Mouse (Mus musculus): Measurements from ENCODE around the gene Ubxn6.
"Not testable (repeated sequence)": the region's sequence is repeated elsewhere in the genome, so short reads cannot be mapped to it uniquely, and the experiment has no call there.

The Ubxn6 gene

DNA sequence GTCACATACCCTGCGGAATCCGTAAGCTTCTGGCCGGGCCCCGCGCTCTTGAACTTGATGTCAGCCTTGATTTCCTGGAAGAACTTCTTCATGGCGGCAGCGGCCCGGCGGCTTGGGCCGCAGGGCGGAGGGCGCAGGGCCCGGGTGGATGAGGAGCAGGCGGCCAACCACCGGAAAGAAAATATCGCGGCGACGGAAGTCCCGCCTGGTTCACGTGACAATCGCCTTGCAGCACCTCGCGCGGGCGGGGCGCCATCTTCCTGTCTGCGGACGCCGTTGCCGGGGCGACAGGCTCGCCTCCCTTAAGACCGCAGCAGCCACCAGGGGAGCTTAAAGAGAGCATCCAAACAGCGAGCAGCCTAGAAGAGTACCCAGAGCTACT, at the start of gene Ubxn6:
TSS of gene Ubxn6 (minus strand) at position 202 of the 382 bp plus-strand sequence.
- peak; percentile 98 for DNase-seq (ENCODE audit: low read depth)

DNA sequence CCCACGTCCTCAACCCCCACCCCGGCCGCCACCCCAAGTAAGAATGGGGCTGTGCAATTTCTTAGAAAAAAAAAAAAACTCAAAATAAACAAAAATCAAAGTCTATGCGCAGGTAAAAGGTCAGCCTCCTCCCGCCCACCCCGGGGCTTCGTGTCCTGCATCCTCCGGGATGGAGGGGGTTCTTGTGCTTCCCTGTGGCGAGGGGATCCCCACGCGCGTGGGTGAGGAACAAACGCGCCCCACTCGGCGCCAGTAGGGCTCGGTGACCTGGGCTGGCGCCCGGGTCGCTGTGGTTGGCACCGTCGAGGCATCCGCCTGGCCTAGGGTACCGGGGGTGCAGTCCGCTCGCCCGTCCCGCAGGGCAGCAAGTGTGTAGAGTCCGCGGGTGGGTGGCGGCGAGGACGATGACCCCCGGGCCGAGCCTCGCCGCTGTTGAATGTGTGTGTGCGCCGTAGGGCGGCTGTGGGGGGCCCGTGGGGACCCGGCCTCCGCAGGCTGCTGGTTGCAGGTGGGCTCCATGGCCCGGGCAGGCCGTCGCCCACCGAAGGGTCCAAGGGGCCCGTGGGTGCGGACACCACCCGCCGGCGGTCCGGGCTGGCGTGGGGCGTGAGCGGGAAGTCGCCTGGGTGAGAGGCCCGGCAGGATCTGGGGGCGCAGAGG, 49.0 kb upstream of the Ubxn6 start:
- DNase-seq (ENCODE audit: low read depth) = no peak

DNA sequence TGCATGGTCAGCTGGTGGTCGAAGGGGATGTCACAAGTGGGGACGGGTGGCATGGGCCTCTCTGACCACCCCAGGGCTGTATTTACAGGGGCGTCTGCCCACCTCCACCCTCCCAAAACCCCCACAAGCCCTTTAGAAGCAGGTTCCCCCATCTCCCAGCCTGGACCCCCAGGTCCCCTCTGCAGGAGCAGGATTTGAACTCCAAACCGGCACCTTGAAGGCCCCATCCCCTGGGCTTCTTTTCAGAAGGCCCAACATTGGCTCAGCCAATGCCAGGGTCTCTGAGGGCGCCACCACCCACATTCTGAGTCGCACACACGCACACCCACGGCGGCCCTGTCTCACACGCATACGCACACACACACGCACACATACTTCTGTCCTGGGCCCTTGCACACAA, 48.3 kb upstream of the Ubxn6 start:
- DNase-seq (ENCODE audit: low read depth) = no peak

DNA sequence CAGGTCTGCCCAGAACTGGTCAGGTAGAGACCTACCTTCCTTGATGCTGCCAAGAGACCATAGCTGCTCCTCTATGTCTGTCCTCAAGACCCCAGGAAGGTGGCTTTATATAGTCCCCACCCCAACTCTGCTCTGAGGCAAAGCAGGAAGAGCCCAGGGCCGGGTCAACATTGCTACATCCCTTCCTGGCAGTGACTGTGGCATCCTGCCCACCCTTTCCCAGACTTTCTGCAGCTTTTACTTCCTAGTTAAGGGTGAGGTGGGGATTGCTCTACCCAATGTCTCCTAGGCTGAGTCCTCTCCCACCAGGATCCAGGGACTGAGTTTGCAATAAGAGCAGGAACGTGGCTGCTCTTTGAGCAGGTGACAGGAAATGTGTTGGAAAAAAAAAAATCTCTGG, 47.0 kb upstream of the Ubxn6 start, which contains the start of gene Lrg1:
TSS of gene Lrg1 (minus strand) at position 176 of the 400 bp plus-strand sequence.
- DNase-seq (ENCODE audit: low read depth) = no peak

DNA sequence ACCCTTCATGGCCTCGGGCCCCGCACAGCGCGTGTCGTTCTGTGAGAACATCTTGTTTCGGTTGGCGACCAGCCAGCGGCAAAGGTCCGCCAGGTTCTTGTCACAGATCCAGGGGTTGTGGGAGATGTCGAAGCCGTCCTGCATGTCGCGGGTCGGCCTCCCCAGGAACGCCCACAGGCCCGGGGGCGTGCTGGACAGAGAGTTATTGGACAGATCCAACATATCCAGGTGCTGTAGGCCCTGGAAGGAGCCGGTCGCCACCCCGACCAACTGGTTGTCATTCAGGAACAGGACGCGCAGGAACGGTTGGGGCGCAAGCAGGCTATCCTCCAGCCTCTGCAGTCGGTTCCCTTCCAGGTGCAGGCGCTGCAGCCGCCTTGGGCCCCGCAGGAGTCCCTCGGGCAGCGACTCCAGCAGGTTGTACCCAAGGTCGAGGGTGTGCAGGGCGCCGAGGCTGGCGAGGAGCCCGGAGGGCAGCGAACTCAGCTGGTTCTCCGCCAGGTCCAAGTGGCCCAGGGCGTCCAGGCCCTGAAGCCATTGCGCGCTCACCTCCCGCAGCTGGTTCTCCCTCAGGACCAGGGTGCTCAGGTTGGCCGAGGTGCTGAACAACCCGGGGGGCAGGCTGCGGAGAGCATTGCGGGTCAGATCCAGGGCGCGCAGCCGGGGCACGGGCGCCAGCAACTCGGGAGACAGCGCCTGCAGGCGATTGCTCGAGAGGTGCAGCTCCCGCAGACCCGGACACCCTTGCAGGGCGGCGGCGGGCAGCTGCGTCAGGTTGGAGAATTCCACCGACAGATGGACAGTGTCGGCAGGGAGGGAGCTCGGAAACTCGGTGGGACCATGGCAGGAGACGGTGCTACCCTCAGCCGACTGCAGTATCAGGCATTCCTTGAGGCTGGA, 45.4 kb upstream of the Ubxn6 start:
- no peak for DNase-seq (ENCODE audit: low read depth)

DNA sequence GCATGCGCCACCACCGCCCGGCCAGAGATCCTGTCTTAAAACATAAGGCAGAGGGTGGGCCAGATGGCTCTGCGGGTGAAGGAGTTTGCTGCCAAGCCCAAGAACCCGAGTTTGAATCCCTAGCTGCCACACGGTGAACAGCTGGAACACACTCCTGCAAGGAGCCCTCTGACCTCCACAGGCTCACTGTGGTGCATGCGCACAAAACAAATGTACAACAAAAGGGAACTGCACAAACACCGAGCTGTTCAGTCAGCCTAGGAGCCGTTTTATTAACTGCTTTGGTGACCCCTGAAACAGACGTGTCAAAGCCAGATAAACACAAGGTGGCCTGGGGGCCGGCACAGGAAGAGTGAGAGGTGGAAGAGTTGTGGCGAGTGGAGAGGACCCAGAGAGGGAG, 44.6 kb upstream of the Ubxn6 start:
- DNase-seq (ENCODE audit: low read depth) = no peak

DNA sequence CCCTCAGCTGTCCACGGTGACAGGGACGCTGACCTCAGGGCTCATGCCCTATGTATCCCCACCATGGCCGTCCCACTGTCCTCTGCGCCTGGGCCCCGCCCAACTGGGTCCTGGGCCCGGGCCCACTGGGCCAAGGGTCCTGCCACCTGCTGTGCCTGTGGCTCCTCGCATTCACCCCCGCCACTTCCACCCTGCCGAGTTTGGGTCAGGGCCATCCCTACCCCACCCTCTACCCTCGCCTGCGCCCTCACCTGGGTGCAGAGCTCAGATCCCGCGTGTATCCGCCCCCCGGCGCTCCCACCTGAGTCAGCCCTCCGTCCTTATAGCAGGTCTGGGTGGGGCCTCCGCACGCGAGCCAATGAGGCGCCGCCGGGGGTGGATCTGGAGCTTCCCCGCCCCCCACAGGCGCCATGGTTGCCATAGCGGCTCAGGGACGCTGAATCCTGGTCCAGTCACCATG, 42.5 kb upstream of the Ubxn6 start, which contains the start of gene Plin5:
TSS of gene Plin5 (minus strand) at position 346 of the 460 bp plus-strand sequence.
- no peak for DNase-seq (ENCODE audit: low read depth)

DNA sequence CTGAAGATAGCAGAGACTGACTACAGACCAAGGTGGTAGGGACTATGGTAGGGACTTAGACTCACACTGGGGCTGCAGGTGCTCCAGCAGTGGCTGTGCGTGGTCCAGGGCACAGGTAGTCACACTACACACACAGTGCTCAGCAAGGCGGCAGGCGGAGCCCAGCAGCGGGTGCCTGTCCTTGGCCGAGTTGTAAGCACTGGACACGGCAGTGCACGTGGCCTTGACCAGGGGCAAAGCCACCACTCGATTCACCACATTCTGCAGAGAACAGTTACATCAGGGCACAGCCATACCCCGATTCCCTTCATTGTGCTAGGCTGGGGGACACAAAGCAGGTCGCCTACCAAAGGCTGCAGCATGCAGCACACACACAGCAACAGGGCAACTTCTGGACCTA, 41.4 kb upstream of the Ubxn6 start:
- no peak for DNase-seq (ENCODE audit: low read depth)

DNA sequence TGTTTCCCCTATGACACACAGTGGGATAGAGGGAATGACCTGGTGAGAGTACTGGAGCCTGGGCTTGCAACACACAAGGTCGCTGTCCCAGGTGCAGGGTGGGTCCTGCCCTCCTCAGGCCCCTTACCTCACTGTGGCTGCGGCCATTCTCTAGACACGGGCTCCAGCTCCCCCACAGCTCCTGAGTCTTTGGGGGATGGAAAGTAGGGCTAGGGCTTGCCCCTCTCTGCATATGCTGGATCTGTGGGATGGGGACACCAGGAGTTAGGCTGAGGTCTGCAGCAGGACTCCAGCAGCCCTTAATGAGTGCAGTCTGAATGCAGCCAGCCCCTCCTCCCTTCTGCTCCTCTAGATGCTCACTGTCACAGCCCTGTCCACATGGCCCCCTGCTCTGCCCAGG, 37.9 kb upstream of the Ubxn6 start:
- DNase-seq (ENCODE audit: low read depth) = no peak

DNA sequence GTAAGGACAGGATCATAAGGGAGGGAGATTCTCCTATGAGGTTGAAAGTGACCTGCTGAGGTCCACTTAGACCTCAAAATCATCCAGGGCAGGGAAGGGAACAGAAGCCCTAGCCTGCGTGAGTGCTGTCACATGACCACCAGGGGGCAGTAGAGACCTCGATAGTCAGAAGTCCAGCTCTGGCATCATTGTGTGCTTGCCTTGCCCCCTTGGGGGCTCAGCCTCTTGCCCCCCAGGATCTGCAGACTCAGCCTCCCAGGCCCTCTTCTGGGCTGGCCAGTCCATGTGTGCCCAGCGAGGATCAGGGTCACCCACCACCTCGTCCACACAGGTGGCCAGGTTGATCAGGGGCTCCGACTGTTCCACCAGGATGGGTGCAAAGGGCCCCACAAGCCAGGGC, 37.0 kb upstream of the Ubxn6 start:
- DNase-seq (ENCODE audit: low read depth) = peak; percentile 84

DNA sequence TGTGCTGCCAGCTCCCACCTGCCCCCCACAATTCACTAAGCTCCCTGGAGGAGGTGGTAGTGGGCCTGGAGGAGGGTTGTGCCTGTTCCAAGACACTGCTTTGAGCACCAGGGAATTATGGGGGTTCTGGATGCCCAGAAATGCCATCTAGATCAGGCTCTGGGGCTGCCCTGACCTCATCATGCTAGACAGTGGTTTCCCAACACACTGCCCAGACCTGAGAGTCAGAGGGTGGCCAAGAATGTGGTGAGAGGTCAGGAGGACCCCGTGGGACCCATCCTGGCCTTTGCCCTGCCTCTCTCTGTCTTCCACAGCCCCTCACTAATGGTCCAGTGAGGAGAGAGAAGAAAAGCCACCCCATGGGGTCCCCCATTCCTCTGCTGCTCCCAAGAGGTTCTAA, 36.2 kb upstream of the Ubxn6 start:
- no peak for DNase-seq (ENCODE audit: low read depth)

DNA sequence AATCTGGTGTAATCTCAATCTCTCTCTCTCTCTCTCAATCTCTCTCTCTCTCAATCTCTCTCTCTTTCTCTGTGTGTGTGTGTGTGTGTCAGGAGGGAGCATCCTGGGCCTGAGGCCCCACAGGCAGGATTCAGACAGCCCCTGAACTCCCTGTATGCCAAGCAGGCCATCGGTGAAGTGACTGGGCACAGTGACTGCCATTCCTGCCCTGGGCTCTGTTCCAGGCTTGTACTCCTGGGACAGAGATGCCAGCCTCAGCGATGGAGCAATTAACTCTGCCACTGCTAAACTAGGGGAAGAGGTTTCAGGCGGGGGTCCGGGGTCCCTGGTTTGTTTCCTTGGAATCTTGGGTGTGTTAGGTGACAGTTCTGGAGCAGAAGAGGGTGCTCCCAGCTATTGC, 35.7 kb upstream of the Ubxn6 start:
- DNase-seq (ENCODE audit: low read depth) = no peak

DNA sequence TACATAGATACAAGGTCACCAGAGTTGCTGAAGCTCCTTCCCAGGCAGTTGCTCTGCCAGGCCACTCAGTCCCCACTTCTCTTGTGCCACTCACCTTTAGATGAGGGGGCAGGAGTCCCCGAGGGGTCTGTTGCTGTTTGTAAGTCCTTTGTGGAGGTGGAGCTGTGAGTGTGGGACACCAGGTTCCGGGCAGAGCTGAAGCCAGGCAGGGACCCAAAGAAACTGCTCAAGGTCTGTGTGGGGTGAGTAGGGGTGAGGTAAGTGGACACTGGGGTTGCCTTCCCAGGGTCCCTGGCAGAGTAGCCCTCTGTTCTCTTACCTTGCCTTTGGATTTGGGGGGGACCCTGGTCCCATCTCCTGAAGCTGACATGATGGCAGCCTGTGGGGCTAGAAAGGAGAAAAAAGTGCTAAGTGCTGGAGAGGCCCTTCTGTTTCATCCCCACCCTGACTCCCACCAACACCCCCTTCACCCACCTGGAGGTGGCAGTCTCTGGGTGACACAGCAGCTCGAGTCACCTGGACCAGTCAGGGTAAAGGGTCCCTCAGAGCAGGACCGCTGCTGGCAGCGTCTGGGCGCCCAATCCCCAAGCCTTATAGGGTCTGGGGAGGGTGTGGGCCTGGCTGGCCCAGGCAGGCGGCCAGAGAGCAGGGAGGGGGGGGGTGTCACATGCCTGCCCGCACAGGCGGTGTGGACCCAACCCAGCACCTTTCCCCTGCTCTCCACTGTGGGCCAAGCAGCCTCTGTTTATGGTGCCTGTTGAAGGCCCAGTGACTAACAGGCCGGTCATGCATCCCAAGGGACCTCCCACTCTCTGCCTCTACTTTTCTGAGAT, 34.6 kb upstream of the Ubxn6 start, which contains the start of gene Plin4:
TSS of gene Plin4 (minus strand) at position 585 of the 833 bp plus-strand sequence.
- DNase-seq (ENCODE audit: low read depth) = no peak

DNA sequence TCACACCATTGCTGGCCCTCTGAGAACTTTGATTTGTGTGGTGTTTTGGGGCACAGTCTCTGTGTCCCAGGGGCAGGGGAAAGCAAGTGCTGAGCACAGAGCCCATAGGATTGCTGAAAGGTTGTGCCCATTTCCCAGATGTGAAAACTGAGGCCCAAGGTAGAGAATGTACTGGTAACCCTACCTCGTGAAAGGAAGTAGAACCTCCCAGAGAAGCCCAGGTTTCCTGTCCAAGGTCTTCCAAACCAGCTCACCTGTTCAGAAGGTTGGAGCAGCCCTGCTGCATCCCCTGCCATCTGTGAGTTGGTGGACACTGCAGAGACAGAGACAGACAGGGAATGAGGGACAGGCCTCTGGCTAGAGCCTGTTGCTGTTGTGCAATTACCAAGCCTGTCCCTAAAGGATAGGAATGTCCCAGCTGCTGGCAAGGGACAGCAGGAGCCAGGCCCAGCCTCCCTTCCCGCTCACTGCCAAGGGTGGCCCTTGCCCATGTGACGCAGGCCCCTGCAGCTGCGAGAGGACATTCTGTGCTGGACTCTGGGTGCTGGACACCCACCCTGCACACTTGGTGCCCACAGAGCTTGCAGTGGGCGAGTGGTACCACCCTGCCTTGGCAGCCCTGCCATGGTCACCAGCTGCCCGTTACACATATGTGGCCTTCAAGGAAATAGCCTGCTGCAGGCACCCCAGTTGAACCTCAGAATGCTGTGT, 33.7 kb upstream of the Ubxn6 start:
- DNase-seq (ENCODE audit: low read depth) = no peak

DNA sequence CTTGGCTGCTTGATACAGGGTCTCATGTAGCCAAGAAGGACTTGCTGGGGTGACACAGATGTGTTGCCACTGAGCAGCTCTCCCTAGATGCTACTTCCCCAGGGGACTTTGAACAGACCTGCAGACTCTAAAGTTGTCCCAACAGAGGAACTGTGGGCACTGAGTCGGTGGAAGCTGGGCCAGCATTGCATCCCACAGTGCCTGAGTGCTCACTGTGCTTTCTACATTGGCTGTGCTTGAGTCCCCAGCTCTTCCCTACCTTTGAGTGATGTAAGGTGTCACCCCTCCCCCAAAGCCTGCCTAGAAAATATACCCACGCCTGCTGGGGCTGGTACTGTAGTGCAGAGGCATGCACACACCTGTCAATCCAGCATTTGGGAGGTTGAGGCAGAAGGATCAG, 32.9 kb upstream of the Ubxn6 start:
- DNase-seq (ENCODE audit: low read depth) = no peak

DNA sequence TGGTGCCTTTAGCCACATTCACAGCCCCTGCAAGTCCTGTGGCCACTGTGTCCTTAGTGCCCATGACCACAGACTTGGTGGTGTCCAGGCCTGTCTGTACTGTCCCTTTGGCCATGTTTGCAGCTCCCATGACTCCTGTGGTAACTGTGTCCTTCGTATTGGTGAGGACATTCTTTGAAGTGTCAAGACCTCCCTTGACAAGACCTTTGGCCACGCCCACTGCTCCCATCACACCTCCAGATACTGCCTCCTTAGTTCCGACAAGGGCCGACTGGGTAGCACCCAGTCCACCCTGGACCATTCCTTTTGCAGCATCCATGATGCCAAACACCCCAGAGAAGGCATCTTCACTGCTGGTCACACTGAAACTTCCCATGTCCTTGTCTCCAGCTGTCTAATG, 32.2 kb upstream of the Ubxn6 start:
- no peak for DNase-seq (ENCODE audit: low read depth)

DNA sequence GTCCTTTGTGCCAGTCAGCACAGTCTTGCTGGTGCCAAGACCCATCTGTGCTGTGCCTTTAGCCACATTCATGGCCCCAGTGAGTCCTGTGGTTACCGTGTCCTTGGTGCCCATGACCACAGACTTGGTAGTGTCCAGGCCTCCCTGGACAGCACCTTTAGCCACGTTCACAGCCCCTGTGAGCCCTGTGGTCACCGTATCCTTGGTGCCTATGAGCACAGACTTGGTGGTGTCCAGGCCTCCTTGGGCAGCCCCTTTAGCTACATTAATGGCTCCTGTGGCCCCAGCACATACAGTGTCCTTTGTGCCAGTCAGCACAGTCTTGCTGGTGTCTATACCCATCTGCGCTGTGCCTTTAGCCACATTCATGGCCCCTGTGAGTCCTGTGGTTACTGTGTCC, 31.6 kb upstream of the Ubxn6 start:
- not testable (repeated sequence) for DNase-seq (ENCODE audit: low read depth)

DNA sequence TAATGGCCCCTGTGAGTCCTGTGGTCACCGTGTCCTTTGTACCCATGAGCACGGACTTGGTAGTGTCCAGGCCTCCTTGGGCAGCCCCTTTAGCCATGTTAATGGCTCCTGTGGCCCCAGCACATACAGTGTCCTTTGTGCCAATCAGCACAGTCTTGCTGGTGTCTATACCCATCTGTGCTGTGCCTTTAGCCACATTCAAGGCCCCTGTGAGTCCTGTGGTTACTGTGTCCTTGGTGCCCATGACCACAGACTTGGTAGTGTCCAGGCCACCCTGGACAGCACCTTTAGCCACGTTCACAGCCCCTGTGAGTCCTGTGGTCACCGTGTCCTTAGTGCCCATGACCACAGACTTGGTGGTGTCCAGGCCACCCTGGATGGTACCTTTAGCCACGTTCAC, 30.0 kb upstream of the Ubxn6 start:
- not testable (repeated sequence) for DNase-seq (ENCODE audit: low read depth)

DNA sequence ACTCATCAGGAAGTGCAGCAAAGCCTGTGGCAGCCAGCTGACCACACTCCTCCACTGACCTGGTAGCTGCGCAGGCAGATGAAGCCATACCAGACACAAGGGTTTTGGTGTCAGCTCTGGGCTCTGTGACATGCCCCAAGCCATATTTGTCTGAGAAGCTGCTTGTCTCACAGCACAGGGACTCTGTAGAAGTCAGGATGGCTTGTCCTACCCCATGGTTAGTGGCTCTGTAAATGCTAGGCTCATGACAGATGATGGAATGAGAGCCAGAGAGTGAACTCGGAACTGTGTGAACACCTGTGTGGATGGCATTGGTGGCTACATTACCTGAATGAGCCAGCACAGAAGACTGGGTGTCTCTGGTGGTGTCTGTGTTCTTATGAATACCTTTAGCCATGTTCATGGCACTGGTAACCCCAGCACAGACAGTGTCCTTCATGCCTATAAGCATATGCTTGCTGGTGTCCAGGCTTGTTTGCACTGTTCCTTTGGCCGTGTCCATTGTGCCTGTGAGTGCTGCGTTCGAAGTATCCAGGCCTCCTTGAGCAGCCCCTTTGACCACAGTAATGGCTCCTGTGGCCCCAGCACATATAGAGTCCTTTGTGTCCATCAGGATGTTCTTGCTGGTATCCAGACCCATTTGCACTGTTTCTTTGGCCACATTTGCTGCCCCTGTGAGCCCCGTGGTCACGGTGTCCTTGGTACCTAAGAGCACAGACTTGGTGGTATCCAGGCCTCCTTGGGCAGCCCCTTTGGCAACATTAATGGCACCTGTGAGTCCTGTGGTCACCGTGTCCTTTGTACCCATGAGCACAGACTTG, 28.8 kb upstream of the Ubxn6 start:
- DNase-seq (ENCODE audit: low read depth) = no peak

DNA sequence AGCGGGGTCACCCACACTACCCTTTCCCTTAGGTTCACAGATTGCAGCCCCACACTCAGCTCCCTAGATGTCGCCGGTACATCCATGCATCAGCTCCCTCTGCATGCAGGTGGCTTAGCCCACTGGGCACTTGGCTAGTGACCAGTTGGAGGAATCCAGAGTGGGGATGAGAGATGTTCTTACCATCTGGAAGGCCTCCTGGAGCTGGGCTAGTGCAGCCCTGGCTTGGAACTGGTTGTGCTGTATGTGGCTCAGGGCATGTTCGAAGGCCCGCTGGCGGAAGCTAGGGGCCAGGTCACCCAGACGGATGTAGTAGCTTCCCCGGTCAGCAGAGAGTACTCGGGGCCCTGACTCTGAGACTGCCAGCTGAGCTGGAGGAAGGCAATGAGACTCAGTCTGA, 28.1 kb upstream of the Ubxn6 start:
- no peak for DNase-seq (ENCODE audit: low read depth)

DNA sequence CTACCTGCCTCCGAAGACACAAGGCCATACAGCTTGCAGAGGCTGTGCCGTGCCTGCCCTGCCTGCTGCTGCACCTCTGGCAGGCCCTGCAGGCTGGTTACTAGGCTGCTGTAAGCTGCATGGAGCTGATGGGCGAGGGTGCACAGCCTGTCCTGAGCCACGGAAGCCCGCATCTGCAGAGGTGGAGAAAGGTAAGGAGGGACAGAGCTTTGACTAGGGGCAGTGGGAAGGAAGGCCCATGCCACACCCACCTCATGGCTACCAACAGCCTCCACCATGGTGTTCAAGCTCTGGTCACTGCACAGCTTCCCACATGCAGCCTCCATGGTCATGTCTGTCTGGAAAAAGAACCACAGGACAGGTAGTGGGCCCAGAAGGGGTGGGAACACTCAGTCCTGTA, 27.3 kb upstream of the Ubxn6 start:
- no peak for DNase-seq (ENCODE audit: low read depth)
